Mouse (Mus musculus): ENCODE data around the gene 4930535I16Rik.
"Not testable (repeated sequence)": the region's sequence is repeated elsewhere in the genome, so short reads cannot be mapped to it uniquely, and the experiment has no call there.

4930535I16Rik gene

DNA sequence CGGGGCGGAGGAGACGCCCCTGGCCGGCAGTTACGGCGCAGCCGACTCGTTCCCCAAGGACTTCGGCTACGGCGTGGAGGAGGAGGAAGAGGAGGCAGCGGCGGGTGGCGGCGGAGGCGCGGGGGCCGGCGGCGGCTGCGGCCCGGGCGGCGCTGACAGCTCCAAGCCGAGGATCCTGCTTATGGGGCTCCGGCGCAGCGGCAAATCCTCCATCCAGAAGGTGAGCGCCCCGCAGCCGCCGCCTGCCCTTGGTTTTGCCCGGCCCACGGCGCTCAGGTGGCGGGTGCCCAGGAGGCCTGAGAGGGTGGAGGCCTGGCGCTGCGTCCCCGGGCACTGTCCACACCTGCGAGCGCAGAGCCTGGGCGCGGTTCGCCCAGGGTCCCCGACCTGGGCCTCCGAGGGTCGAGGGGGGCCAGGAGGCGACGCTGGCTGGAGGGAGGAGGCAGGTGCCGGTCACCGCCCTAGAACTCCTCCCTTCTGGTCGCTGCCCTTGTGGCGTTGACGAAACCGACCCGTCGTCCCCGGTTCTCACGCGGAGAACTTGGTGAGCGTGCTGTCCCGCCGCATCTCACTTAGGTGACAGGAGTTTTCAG is at the start of gene 4930535I16Rik:
4930535I16Rik (minus strand) TSS at position 475 of the 593 bp plus-strand sequence.
- no peak for DNase-seq (ENCODE audit: low read depth, low spot score)

DNA sequence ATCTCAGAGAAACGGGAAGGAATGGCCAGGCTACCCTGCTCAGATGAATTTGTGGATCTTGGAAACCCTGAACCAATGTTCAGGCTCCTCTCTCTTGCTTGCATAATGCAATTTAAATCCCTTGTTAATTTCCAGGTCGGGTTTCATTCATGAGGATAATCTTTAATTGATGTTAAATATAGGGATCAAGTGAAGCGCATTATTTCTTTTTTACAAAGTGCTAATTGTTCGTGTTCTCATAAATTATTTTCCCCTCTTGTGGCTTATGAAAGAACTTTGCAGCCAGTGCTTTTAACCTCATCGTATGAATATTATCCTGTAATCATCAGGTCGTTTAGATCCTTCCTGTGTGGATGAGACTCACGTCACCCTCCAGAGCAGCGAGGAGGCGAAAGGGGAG is 44.9 kb upstream of the 4930535I16Rik start:
- DNase-seq (ENCODE audit: low read depth, low spot score), result no peak

DNA sequence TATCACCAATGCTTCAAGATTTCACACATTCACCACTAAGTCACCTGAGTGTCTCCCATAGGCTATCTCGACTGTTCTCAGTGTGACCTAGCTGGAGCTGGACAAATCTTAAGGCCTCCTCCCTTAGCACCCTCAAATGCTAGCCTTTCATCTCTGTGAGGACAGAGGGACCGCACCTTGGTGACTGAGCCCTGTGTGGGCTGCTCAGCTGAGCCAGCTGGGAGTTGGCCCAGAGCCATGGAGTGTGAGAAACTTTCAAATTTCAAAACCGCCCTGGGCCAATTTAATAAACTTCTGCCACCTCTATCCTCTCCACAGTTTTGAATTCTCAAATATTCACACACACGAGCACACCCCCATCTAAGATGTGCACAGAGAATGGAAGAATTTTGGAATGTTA is 43.1 kb upstream of the 4930535I16Rik start:
- DNase-seq (ENCODE audit: low read depth, low spot score), result no peak

DNA sequence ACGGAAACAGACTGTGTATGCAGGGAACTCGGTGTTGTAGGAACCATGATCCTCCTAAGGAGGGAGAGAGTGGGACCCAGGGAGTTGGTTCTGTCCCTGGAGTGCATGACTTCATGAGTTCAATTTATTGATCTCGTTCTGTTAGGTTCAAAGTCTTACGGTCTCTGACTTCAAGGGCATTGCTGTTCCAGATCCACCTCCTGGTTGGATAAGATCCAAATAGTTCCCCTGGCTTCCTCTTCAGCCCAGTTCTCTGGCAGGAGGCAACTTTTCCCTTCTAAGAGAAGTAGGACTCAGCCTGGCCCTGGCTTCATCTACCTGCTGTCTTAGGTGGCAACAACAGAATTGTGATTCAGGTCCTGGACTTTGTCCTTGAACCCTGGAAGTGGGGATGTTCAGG is 40.1 kb upstream of the 4930535I16Rik start:
- no peak for DNase-seq (ENCODE audit: low read depth, low spot score)

DNA sequence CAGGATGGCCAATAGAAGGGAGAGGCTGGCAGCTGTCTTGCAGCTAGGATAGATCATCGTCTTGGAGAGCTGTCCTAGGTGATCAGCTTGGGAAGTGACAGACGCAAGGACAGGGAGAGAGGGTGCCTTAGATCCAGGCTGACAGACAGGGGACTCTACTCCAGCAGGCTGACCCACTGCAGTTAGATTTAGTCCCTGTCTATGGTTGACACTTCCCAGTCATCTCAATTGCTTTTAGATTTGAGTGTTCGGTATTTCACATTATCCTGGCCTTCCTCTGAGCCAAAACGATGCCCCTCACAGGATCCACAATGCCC is 39.6 kb upstream of the 4930535I16Rik start:
- no peak for DNase-seq (ENCODE audit: low read depth, low spot score)

DNA sequence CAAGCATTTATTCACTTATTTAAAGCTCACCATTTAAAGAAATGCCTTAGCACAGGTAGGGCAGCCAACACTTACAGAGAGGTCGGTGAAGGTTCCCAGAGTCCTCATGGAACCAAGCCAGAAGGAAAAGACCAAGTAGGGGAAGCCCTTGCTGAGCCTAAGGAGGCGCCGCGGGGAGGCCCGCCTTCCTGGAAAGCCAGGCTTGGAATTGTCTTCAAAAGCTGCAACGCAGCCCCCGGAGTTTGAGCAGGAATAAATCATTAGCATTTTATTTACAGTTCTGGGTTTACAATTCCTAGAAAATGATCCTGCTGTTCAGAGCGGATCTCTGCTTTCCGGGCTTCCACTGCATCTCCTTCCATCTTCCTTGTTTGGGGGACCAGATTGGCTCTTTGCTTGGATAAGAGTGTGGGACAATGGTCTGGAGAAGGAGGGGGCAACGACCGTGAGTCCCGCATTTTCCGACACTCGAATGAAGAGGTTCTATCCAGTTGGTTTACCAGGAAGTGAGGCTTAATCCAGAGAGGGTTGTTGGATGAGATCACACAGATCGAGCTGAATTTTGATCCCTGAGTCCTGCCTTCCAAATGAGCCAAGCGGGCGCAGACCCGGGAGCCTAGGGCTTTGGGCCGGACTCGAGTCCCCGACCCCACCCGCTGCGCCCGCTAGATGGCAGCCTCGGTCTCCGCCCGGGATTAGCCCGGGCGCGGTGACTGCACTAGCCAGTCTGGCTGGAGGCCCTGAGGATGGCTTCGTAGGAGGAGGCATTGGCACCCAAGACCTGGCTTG is 39.1 kb upstream of the 4930535I16Rik start:
- DNase-seq (ENCODE audit: low read depth, low spot score), result peak; percentile 25

DNA sequence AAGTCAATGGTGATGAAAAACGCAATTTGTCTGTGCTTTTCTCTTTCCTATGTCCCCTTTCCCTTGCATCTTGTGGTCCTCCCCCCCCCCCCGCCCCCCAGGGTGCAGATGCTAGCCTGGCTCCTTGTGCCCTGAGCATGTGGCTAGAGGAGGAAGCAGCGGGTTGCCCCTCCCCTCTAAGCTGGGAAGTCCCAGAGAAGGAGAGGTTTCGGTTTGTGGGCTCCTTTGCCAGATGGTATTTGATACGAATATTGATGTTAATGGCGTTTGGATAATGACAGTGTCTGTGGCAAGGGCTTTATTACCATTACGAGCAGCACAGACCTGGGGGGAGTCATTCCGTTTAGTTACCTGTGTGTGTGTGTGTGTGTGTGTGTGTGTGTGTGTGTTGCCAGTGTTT is 34.2 kb upstream of the 4930535I16Rik start:
- no peak for DNase-seq (ENCODE audit: low read depth, low spot score)

DNA sequence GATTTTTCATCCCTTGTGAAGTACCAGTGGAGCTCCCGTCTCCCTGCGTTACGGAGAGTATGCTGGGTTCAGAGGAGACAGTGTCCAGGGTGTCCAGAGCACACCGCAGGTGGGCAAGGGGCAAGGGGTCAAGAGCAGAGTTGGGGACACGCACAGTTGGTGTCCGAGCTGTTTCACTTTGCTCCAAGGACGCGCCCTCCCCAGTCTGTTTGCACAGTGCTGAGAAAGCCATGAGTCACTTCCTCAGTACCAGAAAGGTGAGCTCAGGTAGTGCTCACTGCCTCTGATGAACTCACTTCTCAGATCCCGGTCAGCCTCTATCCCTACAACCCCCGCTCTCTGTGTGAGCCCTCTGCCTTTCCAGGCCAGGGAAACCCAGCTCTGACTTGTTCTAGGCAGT is 31.8 kb upstream of the 4930535I16Rik start:
- DNase-seq (ENCODE audit: low read depth, low spot score), result no peak

DNA sequence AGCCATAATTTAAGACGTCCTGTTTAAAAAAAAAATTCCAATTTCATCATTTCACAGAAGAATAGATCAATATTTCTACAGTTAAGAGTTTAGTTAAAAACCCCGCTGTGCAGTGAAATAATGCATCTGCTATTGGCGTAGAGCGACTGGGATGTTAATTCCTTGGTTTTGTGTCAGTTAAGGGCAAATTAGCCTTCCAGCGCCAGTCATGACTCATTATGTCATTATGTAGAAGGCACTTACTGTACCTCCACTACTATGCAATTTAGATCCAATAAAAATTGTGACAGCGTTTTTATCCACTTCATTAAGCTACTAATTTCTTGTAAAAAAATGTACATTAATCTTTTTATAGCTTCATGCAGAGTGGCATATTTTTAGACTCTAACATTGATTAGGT is 31.1 kb upstream of the 4930535I16Rik start:
- no peak for DNase-seq (ENCODE audit: low read depth, low spot score)

DNA sequence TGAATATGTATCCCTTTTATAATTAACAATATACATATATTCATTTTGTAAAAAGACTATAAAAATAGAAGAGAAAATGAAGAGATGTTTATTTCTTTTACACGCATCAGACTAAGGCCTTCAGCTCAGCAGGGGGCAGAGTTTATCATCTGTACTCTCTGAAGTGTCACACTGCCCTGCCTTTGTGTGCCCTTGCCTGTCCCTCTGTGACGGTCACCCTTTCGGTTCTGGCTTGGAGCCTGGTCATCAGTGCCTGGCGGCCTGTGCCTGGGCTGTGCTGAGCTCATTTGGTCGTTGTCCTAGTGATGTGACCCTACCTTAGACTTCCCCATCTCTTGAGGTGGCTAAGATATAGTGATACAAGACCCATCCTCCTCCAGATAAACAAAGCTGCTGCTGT is 29.3 kb upstream of the 4930535I16Rik start:
- no peak for DNase-seq (ENCODE audit: low read depth, low spot score)

DNA sequence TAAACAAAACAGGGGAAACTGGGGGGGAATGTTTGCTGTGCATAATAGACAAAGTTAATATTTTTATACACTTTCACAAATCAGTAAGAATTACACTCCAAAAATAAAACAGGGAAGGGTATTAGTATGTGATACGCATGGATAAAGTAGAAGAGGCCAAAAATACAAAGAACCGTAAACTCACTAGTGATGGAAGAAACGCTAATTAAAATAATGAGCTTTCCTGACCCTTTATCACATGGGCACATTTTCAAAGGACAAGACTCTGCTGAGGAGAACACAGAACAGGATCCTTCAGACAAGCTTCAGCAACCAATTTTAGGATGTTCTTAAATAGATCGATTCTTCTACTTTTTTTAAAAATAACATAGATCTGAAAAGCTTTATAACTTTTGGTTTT is 28.9 kb upstream of the 4930535I16Rik start:
- DNase-seq (ENCODE audit: low read depth, low spot score), result no peak

DNA sequence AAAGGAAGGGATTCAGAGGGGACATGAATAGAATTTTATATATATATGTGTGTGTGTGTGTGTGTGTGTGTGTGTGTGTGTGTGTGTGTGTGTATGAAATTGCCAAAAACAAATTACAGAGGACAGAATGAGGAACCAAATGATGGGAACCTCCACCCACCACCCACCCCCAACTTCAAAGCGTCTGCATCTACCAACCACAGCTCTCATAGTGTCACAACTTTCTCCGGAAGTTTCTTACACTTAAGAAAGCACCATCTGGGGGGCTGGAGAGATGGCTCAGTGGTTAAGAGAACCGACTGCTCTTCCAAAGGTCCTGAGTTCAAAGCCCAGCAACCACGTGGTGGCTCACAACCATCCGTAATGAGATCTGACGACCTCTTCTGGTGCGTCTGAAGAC is 23.1 kb upstream of the 4930535I16Rik start:
- not testable (repeated sequence) for DNase-seq (ENCODE audit: low read depth, low spot score)

DNA sequence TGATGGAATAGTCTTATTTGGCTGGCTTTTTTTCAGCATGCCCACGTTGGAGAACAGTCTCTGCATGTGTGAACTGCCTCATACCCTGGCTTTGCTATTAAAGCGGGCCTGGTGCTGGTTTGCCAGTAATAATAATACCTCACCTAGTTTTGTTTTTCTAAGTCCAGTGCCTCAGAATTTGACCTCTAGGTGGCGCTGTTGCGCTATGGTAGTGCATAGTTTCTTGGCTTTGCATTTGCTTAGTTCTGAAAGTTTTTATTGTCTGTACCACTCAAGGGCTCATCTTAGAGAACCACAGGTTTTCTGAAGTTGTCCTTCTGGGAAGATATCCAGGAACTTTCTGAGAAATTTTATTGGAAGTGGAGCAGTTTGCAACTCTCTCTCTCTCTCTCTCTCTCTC is 22.0 kb upstream of the 4930535I16Rik start:
- DNase-seq (ENCODE audit: low read depth, low spot score), result peak; percentile 50

DNA sequence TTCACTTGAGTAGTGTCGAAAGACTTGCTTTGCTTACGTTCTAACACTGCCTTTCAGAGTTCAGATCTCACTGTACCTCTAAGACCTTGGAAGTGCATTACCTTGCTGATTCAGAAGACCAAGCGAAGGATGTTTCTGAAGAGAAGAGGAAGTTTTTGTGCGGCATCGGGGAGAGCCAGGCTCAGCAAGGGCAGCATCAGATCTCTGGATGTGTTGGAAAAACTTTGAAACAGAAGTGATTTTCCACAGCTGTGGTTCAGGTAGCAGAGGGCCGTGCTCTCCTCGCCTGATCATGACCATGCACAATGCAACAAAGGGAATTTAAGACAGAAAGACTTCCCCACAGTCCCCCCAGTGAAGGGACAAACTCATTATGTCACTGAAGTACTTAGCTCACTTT is 18.2 kb upstream of the 4930535I16Rik start:
- no peak for DNase-seq (ENCODE audit: low read depth, low spot score)

DNA sequence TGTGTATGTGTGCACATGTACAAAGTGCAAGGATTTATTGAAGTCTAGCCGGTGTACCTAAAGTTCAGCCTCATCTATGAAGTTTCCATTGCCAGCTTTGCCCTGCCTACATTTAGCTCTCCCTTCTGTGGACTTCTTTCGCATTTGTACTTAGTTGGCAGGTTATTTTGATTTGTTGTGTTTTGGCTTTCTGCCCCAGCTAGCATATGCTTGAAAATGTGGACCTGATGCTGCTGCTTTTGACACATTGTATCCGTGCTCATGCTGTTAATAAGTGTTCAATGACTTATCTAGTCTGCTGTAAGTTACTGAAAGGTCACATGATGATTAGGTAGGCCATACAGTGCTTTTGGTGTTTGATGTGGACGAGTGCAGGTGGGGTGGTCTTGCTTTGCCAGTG is 16.5 kb upstream of the 4930535I16Rik start:
- DNase-seq (ENCODE audit: low read depth, low spot score), result no peak

DNA sequence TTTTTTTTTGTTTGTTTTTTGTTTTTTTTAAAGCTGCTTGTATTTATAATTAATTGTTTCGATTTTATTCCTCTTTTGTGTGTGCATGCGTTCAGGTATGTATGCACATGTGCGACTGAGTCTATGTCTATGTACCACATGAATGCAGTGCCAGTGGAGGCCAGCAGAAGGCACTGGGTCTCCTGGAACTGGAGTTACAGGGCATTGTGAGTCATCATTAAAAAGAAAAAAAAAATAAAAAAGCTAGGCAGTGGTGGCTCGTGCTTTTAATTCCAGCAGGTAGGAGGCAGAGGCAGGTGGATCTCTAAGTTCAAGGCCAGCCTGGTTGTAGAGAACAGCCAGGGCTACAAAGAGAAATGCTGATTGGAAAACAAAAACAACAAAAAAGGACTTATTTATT is 12.2 kb upstream of the 4930535I16Rik start:
- no peak for DNase-seq (ENCODE audit: low read depth, low spot score)

DNA sequence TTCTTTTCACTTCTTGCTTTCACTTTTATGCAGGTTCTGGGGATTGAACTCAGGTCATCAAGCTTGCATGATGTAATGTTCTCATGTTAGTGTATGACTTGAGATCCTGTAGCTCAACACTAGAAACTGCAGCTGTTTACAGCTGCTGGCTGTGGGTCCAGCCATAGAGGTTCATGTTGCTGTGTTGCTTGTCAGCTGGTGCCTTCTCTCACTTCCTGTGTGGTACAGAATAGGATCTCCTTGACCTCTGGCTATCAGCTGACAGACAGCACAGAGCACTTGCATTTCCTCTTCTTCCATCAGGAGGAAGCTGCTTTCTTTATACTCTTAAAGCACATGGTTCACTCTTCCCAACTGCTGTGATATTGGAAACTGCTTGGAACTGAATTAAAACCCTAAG is 10.1 kb upstream of the 4930535I16Rik start:
- no peak for DNase-seq (ENCODE audit: low read depth, low spot score)

DNA sequence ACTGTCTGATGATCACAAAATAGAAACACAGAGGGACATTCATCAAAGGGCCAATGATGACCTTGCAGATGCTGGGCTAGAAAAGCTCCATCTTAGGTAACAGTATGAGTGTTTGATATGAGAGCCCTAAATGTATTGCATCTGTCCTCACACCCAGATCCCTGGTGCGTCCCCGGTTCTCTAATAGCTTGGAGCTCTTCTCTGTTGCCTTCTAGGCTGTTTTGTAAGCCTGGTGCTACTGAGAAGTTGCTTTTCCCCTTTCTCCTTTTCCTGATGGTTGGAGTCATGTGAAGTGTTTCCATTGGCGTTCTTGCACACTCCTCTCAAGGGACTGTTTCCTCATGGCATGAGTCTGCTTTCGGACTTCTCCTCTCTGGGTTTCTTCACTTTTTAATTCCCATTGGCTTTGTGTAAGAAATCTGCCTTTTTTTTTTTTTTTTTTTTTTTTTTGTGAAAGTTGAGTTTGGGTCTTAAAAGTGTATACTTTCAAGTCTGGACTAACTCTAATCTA is 3.3 kb upstream of the 4930535I16Rik start:
- no peak for DNase-seq (ENCODE audit: low read depth, low spot score)

DNA sequence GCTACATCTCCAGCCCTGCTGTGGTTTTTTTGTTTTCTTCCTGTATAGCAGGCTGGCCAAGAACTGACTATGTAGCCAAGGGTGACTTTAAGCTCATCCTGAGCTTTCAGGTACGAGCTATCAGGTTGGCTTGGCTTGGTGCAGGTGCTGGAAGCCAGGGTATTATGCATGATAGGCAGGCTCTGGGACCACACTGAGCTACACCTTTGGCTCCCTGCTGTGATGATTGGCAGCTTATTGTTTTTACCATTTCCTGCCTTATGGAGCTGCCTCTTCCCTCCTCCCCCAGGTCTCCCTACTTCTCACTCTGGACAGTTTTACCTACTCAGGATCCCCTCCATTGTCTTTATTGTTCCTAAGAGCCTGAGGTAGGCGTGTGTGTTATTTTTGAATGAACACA is 1.0 kb upstream of the 4930535I16Rik start:
- DNase-seq (ENCODE audit: low read depth, low spot score), result no peak

DNA sequence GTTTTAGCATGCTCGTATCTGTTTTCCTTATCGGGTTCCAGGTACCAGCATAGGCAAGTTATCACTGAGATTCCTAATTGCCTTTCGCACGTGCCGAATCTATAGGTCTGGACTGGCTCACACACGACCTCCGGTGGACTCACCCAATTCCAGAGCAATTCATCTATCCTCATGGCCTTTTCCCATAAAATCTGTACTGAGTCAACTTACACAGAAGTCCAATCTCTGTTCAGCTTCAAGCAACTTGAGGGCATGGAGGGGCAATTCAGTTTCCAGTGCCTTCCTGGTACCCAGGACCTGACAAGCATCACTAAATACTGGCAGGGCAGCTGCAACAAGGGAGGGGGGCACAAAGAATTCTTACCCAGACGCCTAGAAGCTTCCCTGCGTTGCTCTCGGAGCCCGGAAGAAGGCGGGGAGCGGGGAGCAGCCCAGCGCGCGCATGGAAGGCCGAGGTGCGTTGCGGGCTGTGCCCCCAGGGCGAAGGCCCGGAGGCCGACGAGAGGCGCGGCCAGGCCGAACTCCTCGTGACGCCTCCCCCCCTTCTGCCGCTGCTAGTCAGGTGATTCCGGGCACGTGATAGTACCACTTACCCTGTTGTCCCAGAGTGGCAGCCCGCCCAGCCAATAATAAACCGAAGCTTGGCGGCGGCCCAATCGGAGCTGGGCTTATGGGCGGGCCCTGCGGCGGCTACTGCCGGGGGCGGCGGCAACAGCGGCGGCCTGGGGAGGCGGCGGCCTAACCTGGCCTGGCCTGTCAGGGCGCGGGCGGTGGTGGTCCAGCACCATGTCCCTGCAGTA is 874 bp downstream of the 4930535I16Rik start, which contains the start of gene Rragc:
Rragc (plus strand) TSS at position 699 of the 800 bp plus-strand sequence.
- peak; percentile 97 for DNase-seq (ENCODE audit: low read depth, low spot score)

DNA sequence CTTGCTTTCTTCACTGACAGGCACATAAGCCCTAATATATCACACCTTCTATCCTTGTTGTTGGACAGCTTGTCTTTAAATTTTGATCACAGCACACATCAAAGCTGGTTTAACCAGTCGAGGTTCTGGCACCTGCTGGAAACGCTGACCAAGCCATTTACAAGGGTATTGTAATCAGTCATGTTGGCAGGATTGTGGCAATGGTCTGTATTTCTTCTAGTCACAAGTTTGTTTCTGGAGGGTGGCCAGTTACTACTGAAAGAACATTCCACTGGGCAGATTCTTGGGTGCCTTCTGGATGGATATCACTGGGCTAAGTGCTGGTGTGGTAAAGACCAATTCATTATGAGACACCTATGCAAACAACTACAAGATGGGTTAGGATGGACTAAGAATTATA is 5.4 kb downstream of the 4930535I16Rik start:
- DNase-seq (ENCODE audit: low read depth, low spot score), result no peak

DNA sequence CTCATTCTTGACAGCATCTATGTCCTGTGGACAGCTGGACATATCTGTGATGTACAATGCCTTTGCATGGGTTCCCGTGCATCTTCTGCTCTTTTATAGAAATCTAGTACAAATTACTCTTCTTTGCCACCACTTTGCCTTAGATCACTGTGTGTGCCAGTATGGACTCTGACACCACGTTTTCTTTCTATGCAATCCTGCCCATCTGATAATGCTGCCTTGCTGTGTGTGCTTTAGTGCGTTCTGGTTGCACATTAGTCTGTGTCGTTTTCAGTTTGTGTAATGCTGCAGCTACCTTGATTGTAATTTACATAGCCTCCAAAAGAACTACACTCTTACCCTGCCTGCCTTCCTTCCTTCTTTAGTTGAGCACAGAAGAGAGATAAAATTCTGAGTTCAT is 6.3 kb downstream of the 4930535I16Rik start:
- DNase-seq (ENCODE audit: low read depth, low spot score), result no peak

Measured in retina, adult 2 months (tissue).